Mouse (Mus musculus): ENCODE measurements around the gene Sfxn5.

DNA sequence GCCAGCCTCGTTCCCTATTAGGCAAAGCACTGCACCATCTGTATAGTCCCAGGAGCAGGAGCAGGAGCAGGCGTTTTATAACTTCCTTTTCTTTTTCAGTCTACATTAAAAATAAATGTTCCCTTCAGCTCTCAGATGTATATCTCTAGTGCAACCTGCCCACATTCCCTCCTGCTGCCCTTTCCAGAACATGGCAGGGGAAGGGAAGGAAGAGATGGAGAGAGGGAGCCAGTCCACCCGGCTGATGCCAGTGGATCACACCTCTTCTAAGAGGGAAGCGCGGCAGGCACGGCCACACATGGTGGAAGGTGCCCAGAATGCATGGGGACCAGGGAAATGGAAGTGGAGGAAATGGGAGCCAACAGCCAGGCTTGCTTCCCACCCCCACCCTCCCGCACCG is 56.7 kb downstream of the Sfxn5 start:
- no peak for TF ChIP-seq POLR2A (IDR thresholded peaks at IDR 0.05; ENCODE audit: insufficient read depth, low read depth, low read length)
- TF ChIP-seq CTCF (IDR thresholded peaks at IDR 0.05): no peak

Measured in heart, adult 2 months (tissue).